Mouse (Mus musculus) liver, adult 2 months (tissue): ENCODE data around the gene Nek10.
"Not testable (repeated sequence)": the region's sequence is repeated elsewhere in the genome, so short reads cannot be mapped to it uniquely, and the experiment has no call there.

Experiments
- CTCF ChIP-seq: fragments of 200-500 bp; IDR thresholded peaks from 2 replicates; pipeline ENCODE4 v1.5.1; 2011; ENCODE audit warnings: low read depth, low read length, control low read depth
- POLR2A ChIP-seq: fragments of 200-500 bp; IDR thresholded peaks from 2 replicates; pipeline ENCODE4 v1.6.1; 2011; ENCODE audit warnings: low read length, control low read depth; ENCODE audit not compliant: insufficient read depth; ENCODE audit errors: extremely low read depth

GRCm38 (mm10) chr14:15034638-15035037 is 231.4 kb downstream of the Nek10 start:
- not testable (repeated sequence) for TF ChIP-seq CTCF, POLR2A
